25 mouse cellular contexts compared by ENCODE assay signal in the genomic region with DNA sequence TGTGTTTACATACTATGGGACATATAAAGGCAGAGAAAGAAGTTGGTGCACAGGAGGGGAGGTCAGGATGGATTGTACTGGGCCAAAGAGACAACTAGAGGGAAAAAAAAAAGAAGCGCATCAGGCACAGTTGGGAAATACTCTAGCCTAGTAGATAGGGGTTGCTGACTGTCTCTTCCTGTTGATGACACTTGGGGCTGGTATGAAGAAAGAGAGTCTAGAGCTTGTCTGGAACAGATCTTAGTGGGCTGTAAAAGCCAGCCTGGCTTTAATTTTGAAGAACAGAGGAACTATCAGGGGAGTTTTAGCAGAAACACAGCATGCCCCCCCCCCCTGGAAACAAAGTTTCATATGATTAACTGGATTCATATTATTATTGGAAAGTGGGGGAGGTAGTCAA. TPM values are rescaled to one million over a fixed set of nuclear protein-coding genes. Genes with fewer than 3 reads are reported as not detected.
DNase-seq lines count a peak whose midpoint lies in the region; ATAC-seq and TF ChIP-seq lines count a peak whose summit lies in the region.
"Had no signal": no experiment of that assay in that cellular context is flagged by ENCODE, and none has a peak within 500 bp of the region (broad histone marks: within the 10 kb centered on the region; RNA-seq: fewer than 3 reads in every experiment).

No protein-coding gene starts in this region.

- ATAC-seq in neutrophil, adult 5-6 weeks (ENCODE audit: extremely low read depth, insufficient number of reproducible peaks, low FRiP score, poor library complexity, severe bottlenecking), result peak; percentile 52
- no peak for ATAC-seq in forebrain, postnatal 0 days
- ATAC-seq: hindbrain, postnatal 0 days; Patski had no signal

- H3K27me3 ChIP-seq in heart, embryonic 10.5 days (ENCODE audit: insufficient read depth, poor library complexity, severe bottlenecking), result no peaks in the 10 kb centered on the region
- no peaks in the 10 kb centered on the region for H3K27me3 ChIP-seq in forebrain, postnatal 0 days (ENCODE audit: insufficient read depth, low read length)
- H3K27me3 ChIP-seq: CH12.LX; kidney, embryonic 15.5 days; Patski had no signal

- H3K9me3 ChIP-seq in heart, embryonic 10.5 days, result no peaks in the 10 kb centered on the region
- no peaks in the 10 kb centered on the region for H3K9me3 ChIP-seq in forebrain, postnatal 0 days (ENCODE audit: low read length)
- H3K9me3 ChIP-seq: embryonic facial prominence, embryonic 10.5 days; forebrain, embryonic 10.5 days; G1E; kidney, embryonic 15.5 days had no signal

- no peak for TF ChIP-seq CTCF in forebrain, postnatal 0 days (IDR thresholded peaks at IDR 0.05; ENCODE audit: low read depth)

- 81% methylated on average over 1 of the region's 1 CpGs for WGBS in heart, embryonic 10.5 days
- WGBS in forebrain, postnatal 0 days, result 94% methylated on average over 1 of the region's 1 CpGs

- no peak for DNase-seq in heart, embryonic 10.5 days (ENCODE audit: low spot score)
- DNase-seq in heart, postnatal 4 days, result no peak
- DNase-seq in lung, postnatal 36 days, result peak; percentile 52
- DNase-seq in lung, adult 18-20 months, result no peak
- peak; percentile 35 for DNase-seq in induced T-regulatory cell, adult 2 months (ENCODE audit: low read depth)
- DNase-seq in forebrain, postnatal 0 days, result no peak
- no peak for DNase-seq in heart, postnatal 10 days
- DNase-seq: adrenal gland, adult 2 months; cerebellum, adult 2 months; cerebellum, postnatal 36 days; gastrocnemius, postnatal 36 days; kidney, adult 11 months; kidney, postnatal 4 days; lung, postnatal 10 days had no signal

- H3K9ac ChIP-seq in forebrain, postnatal 0 days, result no peak overlapping the region
- H3K9ac ChIP-seq: kidney, embryonic 15.5 days; liver, embryonic 14.5 days had no signal

- no peaks in the 10 kb centered on the region for H3K36me3 ChIP-seq in heart, embryonic 10.5 days
- no peaks in the 10 kb centered on the region for H3K36me3 ChIP-seq in forebrain, postnatal 0 days (ENCODE audit: insufficient read depth)
- H3K36me3 ChIP-seq: embryonic facial prominence, embryonic 10.5 days; forebrain, embryonic 10.5 days; G1E; kidney, embryonic 15.5 days had no signal

- no peak overlapping the region for H3K4me2 ChIP-seq in forebrain, postnatal 0 days (ENCODE audit: low read depth)
- H3K4me2 ChIP-seq: kidney, embryonic 15.5 days had no signal

- H3K27ac ChIP-seq in heart, embryonic 10.5 days, result peak overlapping the region; percentile 60; the same call in 1 of the 2 replicates
- H3K27ac ChIP-seq in forebrain, postnatal 0 days (ENCODE audit: low read depth, low read length), result no peak overlapping the region
- H3K27ac ChIP-seq: embryonic facial prominence, embryonic 10.5 days; forebrain, embryonic 10.5 days; hindbrain, postnatal 0 days; kidney, embryonic 15.5 days; left cerebral cortex, adult 2 months; liver, embryonic 14.5 days had no signal

- H3K4me1 ChIP-seq in heart, embryonic 10.5 days, result peaks cover 35% of the 10 kb centered on the region
- H3K4me1 ChIP-seq in forebrain, postnatal 0 days (ENCODE audit: insufficient read depth), result no peaks in the 10 kb centered on the region

- no peak overlapping the region for H3K4me3 ChIP-seq in heart, embryonic 10.5 days
- no peak overlapping the region for H3K4me3 ChIP-seq in forebrain, postnatal 0 days (ENCODE audit: low read depth, low read length)
- H3K4me3 ChIP-seq: embryonic facial prominence, embryonic 10.5 days; forebrain, embryonic 10.5 days; kidney, embryonic 15.5 days; left cerebral cortex, adult 2 months had no signal

- intact Hi-C loops in heart, postnatal 10 days (cut with DNase I), result no loop called here

RNA-seq across cellular contexts. Expression of a gene that starts 1.3 kb away (rescaled TPM):
- 0.34 and 0.50 TPM in 2 replicates for polyA plus RNA-seq in heart, embryonic 10.5 days (2016; fragmentation: Nextera tagmentation; extraction: Ambion mirVana)
- 1 to 10 TPM in 1 of 2 experiments, under 1 TPM in 1; 0.74 to 1.0 TPM for total RNA-seq in heart, postnatal 4 days (2021)
- total RNA-seq in neutrophil, adult 5-6 weeks (2017), result 264 and 265 TPM in 2 replicates
- total RNA-seq in forebrain, postnatal 0 days (2014; rRNA removed), result 0.23 and 0.43 TPM in 2 replicates
- polyA plus RNA-seq in forebrain, postnatal 0 days (2015; fragmentation: Nextera tagmentation; extraction: Ambion mirVana), result 0.11 TPM in 1 of 2 replicates, not detected in the other
- under 1 TPM; 0.50 to 0.64 TPM for total RNA-seq in heart, postnatal 10 days (2021)
- total RNA-seq: CH12.LX had no signal
- polyA plus RNA-seq: embryonic facial prominence, embryonic 10.5 days; forebrain, embryonic 10.5 days; G1E; Patski; testis, adult 2 months had no signal

Comparison
In these comparisons a context has a peak if more than half of its experiments do, and no peak if none do; other contexts are left out.
1. DNase-seq: peak in lung, postnatal 36 days (single experiment) and induced T-regulatory cell, adult 2 months (single experiment); none in heart, embryonic 10.5 days (single experiment), heart, postnatal 4 days (single experiment), lung, adult 18-20 months (0 of 2), forebrain, postnatal 0 days (single experiment) and heart, postnatal 10 days (0 of 2).
2. RNA of a gene that starts 1.3 kb away (total RNA-seq): 264 to 265 TPM in neutrophil, adult 5-6 weeks; 0.74 to 1.0 TPM in heart, postnatal 4 days, 0.50 to 0.64 TPM in heart, postnatal 10 days and 0.23 to 0.43 TPM in forebrain, postnatal 0 days; every median in the first group is over 100 times any median in the second.